Mouse (Mus musculus): ENCODE measurements around the gene Cep350.

Cep350 gene

DNA sequence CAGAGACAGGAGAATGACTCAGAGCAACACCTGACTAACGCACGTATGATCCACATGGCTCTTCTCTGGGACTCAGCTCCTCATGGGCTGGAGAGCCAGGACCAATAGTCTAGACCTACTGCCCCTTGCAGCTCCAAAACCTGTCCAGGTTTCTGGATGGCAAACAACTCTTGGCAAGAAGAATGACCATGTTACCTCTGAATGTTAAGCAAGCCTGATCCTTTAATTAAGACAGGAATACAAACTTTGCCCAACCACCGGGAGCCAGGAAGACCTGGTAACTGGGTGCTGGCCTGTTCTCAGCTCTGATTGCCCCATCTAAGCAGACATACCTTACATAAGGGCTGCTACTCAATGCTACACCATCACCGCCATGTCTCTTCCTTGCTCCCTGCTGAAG lies 164.8 kb downstream of the Cep350 start:
- DNase-seq (ENCODE audit: low spot score) = no peak

DNA sequence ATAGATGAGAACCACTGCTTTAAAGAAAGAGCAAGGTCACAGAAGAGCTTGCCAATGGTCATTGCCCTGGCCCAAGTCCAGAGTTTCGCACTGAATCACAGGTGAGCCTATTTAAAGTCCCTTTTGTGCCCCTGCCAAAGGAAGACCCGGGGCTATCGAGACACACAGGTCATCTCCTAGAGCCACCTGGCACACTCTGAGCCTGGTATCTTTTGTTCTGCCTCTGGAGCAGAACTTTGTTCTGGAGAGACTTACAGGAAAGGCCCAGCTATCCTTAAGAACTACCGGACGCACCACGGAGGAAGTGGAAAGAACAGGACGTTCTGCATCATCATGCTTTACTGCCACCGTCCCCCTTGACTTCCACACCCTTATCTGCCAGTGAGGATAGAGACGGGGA lies 167.4 kb downstream of the Cep350 start:
- DNase-seq (ENCODE audit: low spot score) = no peak

DNA sequence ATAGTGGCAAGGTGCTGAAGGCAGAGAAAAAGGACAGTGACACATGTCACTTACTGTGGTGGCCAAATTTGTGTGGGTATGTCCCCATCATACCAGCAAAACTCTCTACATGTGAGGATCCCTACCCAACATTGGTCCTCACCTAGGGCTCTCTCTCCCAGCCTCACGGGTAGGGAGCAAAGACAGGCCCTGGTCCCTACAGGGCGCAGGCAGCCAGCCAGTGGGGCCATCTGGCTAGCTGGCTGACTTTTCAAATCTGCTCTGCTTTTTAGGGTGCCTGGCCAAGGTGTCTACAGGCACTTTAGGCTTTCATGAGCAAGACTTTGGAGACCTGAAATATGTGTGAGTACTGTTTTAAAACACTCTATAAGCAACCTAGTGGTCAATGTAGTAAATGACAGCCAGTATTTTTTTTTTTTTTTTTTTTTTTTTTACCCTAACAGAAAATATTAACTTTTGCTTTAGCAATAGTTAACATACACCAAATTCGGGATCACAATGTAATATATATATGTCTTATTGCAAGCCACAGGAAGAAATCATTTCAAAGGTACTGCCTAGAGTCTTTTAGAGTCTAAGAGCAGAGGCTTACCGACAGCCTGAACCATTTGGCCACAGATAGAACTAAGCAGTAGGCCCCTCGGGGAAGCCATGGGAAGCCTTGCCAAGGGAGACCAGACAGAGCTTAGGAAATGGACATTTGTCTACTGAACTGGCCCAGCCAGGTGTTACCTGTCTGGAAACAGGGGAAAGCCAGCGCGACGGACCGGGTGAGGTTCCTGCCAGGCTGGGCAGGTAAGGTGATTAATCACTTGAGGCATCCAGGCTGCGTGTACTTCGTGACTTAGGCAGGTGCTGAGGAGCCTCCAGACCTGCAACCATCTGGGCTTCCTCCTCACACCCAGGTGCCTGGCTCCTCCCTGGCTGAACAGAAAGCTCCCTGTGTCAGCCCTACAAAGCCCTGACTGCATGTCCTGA lies 171.8 kb downstream of the Cep350 start:
- no peak for DNase-seq (ENCODE audit: low spot score)

DNA sequence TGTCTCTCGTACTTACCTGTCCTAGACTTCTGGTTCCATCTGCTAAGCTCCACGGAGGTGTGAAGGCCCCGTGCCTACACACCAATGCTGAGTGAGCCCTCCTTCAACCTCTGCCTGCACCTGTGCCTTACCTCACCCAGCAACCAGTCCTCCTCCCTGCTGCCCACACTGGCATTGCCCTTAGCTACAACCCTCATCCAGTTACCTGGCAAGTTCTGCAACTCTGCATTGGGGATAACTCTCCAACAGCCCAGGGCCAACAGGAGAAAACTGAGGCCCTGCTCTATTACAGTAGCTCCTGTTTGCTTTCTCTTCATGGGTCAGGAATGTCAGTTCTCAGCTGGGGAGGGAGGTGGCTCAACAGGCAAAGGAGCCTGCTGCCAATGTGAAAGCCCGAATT lies 175.1 kb downstream of the Cep350 start:
- no peak for DNase-seq (ENCODE audit: low spot score)

DNA sequence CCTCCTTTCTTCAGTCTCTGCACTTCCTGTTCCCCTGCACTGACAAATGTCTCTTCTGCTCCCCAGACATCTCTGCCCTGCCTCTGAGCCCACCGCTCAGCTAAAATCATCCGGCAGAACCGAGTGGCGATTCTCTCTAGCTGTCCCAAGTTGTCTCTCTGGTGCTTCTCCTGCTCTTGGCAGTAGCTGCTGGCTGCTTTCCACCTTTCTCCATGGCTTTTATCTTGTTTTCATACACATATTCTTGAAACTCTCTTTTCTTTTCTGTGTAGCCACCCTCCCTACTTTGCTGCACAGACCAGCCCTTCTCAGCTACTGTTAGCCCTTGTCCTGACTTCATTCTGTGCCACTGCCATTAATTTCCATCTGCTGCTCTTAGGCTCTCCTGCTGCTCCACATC lies 175.6 kb downstream of the Cep350 start:
- no peak for DNase-seq (ENCODE audit: low spot score)

DNA sequence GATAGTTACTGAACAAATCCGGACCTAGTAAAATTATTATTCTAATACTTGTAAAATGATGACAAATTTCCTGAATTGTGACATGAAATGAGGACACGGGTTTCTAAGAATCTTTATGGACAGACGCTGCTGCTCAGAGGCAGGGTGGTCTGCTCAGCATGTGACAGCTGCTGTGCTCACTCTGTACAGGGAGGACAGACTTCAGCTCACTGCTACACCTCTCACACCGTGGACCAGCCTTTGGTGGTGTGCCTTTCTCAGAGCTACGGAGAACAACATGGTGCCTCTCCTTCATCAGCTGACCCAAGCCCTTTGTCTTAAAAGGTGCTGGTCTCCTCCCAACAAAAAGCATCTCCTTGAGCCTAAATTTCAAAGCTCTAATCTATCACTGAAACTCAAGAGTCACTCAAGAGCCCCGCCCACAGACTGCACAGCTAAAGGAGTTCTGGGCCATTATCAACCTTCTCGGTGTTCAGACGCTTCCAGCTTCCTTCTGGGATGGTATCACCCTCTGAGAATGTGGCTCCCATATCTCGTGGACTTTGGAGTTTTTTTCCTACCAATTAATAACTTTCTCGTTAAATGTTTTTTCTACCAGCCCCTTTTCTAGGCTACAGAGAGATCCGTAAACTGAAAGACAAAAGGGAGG lies 176.2 kb downstream of the Cep350 start:
- no peak for DNase-seq (ENCODE audit: low spot score)

DNA sequence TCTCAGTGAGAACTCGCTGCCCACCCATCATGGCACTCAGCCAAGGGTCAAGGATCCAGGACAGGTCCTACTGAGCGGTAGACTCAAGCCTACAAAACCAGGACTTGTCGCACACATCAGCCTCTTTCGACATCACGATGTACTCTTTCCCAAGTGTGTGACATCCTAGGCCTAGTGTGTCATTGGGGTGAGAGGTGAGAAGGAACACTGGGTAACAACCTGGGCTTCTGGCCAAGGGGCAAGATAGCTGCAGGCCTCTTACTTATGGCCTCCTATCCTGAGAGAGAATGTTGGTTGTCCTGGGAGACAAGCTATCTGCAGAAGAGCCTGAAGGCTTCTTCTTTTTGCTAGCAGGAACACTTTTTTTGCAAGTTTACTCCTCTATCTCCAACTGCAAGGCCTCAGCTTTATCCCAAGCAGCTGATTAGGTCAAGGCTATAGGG lies 177.2 kb downstream of the Cep350 start:
- DNase-seq (ENCODE audit: low spot score) = no peak
